Mouse (Mus musculus) adrenal gland, adult (tissue): ENCODE measurements at regions not wholly inside any gene's neighbourhood (a gene's known extent, or its start where the extent isn't known, plus 50 kb on each side); places are given as distances from the start of the nearest gene placed in this dataset.
"Not testable (repeated sequence)": the region's sequence is repeated elsewhere in the genome, so short reads cannot be mapped to it uniquely, and the experiment has no call there.

Experiments used
- DNase-seq, 2 experiments: peaks; one replicate each; pipeline ENCODE4 v3.0.0; 2022 to 2023; ENCODE audit warnings: low spot score in 1 of 2; ENCODE audit not compliant: inconsistent age in 2 of 2

GRCm38 (mm10) chr10:36884198-36884597 lies 90.1 kb upstream of the Hdac2 start:
- DNase-seq = no peak

- DNase-seq = peak in 1 of 2 experiments; percentile 46
Measured at GRCm38 (mm10) chr10:36897900-36898600, 76.3 kb upstream of the Hdac2 start.

- no peak for DNase-seq
Measured at GRCm38 (mm10) chr10:36908861-36909260, 65.5 kb upstream of the Hdac2 start.

GRCm38 (mm10) chr10:36918037-36918436 lies 56.3 kb upstream of the Hdac2 start:
- DNase-seq = not testable (repeated sequence)

- no peak for DNase-seq
Measured at GRCm38 (mm10) chr10:36923756-36924155, 50.6 kb upstream of the Hdac2 start.

GRCm38 (mm10) chr10:36924161-36924560 lies 50.2 kb upstream of the Hdac2 start:
- no peak for DNase-seq
